Mouse (Mus musculus) retina, postnatal 7 days (tissue): ENCODE measurements around the gene Dmkn.

ENCODE experiments used
- DNase-seq: peaks from one replicate; pipeline ENCODE4 v3.0.0-alpha.2; 2012; ENCODE audit warnings: low read depth, low spot score

The Dmkn gene

GRCm38 (mm10) chr7:30761769-30762352 is 1.7 kb upstream of the Dmkn start:
- DNase-seq, result no peak

GRCm38 (mm10) chr7:30765173-30765572 is 1.6 kb downstream of the Dmkn start:
- no peak for DNase-seq

- DNase-seq, result no peak
Measured at GRCm38 (mm10) chr7:30766408-30766807, 2.9 kb downstream of the Dmkn start.

GRCm38 (mm10) chr7:30769236-30769635 is 5.7 kb downstream of the Dmkn start:
- DNase-seq, result no peak

GRCm38 (mm10) chr7:30776104-30776503 is 12.5 kb downstream of the Dmkn start:
- no peak for DNase-seq

- DNase-seq, result no peak
Measured at GRCm38 (mm10) chr7:30777081-30777579, 13.6 kb downstream of the Dmkn start.

GRCm38 (mm10) chr7:30777911-30778310 is 14.4 kb downstream of the Dmkn start:
- no peak for DNase-seq

GRCm38 (mm10) chr7:30781792-30782191 is 18.2 kb downstream of the Dmkn start:
- DNase-seq, result no peak

GRCm38 (mm10) chr7:30782658-30783057 is 19.1 kb downstream of the Dmkn start:
- no peak for DNase-seq

GRCm38 (mm10) chr7:30785154-30785553 is 21.6 kb downstream of the Dmkn start:
- no peak for DNase-seq

GRCm38 (mm10) chr7:30785721-30786546 is 22.4 kb downstream of the Dmkn start:
- no peak for DNase-seq

GRCm38 (mm10) chr7:30787377-30788022 is 23.9 kb downstream of the Dmkn start, which contains the start of gene Krtdap:
Krtdap (plus strand) TSS chr7:30787896.
- no peak for DNase-seq

- DNase-seq, result no peak
Measured at GRCm38 (mm10) chr7:30790141-30790540, 26.6 kb downstream of the Dmkn start.

- DNase-seq, result no peak
Measured at GRCm38 (mm10) chr7:30791921-30792320, 28.4 kb downstream of the Dmkn start.

- no peak for DNase-seq
Measured at GRCm38 (mm10) chr7:30794921-30795320, 31.4 kb downstream of the Dmkn start.

GRCm38 (mm10) chr7:30796790-30797189 is 33.2 kb downstream of the Dmkn start:
- DNase-seq, result no peak

GRCm38 (mm10) chr7:30800653-30801052 is 37.1 kb downstream of the Dmkn start:
- no peak for DNase-seq

- no peak for DNase-seq
Measured at GRCm38 (mm10) chr7:30803256-30803655, 39.7 kb downstream of the Dmkn start.

GRCm38 (mm10) chr7:30804026-30804715 is 40.6 kb downstream of the Dmkn start:
- no peak for DNase-seq

- DNase-seq, result no peak
Measured at GRCm38 (mm10) chr7:30805924-30806323, 42.4 kb downstream of the Dmkn start.

- DNase-seq, result no peak
Measured at GRCm38 (mm10) chr7:30810319-30810718, 46.8 kb downstream of the Dmkn start.

GRCm38 (mm10) chr7:30811757-30812290 is 48.3 kb downstream of the Dmkn start:
- DNase-seq, result no peak
